In genomic region chr11:53567224-53568014, GRCm38 (mm10) we compare ENCODE assay signal across 8 mouse cellular contexts. TPM values are rescaled to one million over a fixed set of nuclear protein-coding genes. Genes with fewer than 3 reads are reported as not detected.
A peak's percentile ranks its signal among the peaks of the same experiment; 100 is the strongest.
DNase-seq lines count a peak whose midpoint lies in the region; ATAC-seq and TF ChIP-seq lines count a peak whose summit lies in the region.

Gene Kif3a, plus strand, starts transcription at chr11:53567379.

- H3K27ac ChIP-seq in hindbrain, embryonic 13.5 days: peak within 1 kb of the TSS; percentile 93

- in situ Hi-C loops in Patski (cut with MboI; ENCODE audit: low pct_unique_long_range_greater_than_20kb): no loop called here

- CTCF ChIA-PET in Patski (lab: Charles Lee): interaction anchor here (0.9 to 1.5 kb wide), 4 partner anchors 16 to 60 kb away, joined by 3 to 6 read pairs (median 3); no protein-coding TSS in a partner anchor

- TF ChIP-seq CTCF in Patski (IDR thresholded peaks at IDR 0.05): no peak

- H3K9ac ChIP-seq in hindbrain, embryonic 13.5 days: peak within 1 kb of the TSS; percentile 92

- peak within 1 kb of the TSS; percentile 68 for H3K4me2 ChIP-seq in hindbrain, embryonic 13.5 days

- WGBS in hindbrain, embryonic 13.5 days: 1% methylated on average over 69 of the region's 69 CpGs

- DNase-seq in Patski (ENCODE audit: low read depth, low spot score): peak; percentile 73
- DNase-seq in cerebellum, postnatal 14 days: peak; percentile 96 to 97
- DNase-seq in frontal cortex, postnatal 14 days (ENCODE audit: low spot score in 2 of 2): peak; percentile 91 to 92
- peak; percentile 86 to 95 for DNase-seq in layer of hippocampus, postnatal 25 days (ENCODE audit: extremely low spot score in 1 of 2, low spot score in 1 of 2)
- DNase-seq in lung, postnatal 25 days (ENCODE audit: low spot score): peak; percentile 96
- peak; percentile 99 for DNase-seq in retina, embryonic 14.5 days (ENCODE audit: low spot score)
- peak; percentile 96 for DNase-seq in thymus, postnatal 4 days

- H3K9me3 ChIP-seq in hindbrain, embryonic 13.5 days: no peaks in the 10 kb centered on the region

- H3K27me3 ChIP-seq in Patski: no peaks in the 10 kb centered on the region
- H3K27me3 ChIP-seq in hindbrain, embryonic 13.5 days: no peaks in the 10 kb centered on the region

- peaks cover 20% of the 10 kb centered on the region for H3K36me3 ChIP-seq in hindbrain, embryonic 13.5 days

- ATAC-seq in Patski: peak; percentile 88
- ATAC-seq in hindbrain, embryonic 13.5 days (ENCODE audit: low FRiP score): peak; percentile 99

- H3K4me3 ChIP-seq in hindbrain, embryonic 13.5 days: peak within 1 kb of the TSS; percentile 87

- peaks cover 31% of the 10 kb centered on the region for H3K4me1 ChIP-seq in hindbrain, embryonic 13.5 days (replicated peaks)

- POLR2A ChIA-PET in Patski (lab: Charles Lee): interaction anchor here (0.8 kb wide), 1 partner anchor 55 kb away, joined by 4 read pairs; no protein-coding TSS in a partner anchor

RNA-seq across cellular contexts. Expression of gene Kif3a, which starts in this region (rescaled TPM):
- polyA plus RNA-seq in Patski (2021): 52.7 TPM
- polyA plus RNA-seq in hindbrain, embryonic 13.5 days (2015; fragmentation: Nextera tagmentation; extraction: Ambion mirVana): 275 and 285 TPM in 2 replicates
- total RNA-seq in layer of hippocampus, postnatal 25 days (2021): 100 to 1,000 TPM; 120 to 131 TPM

Comparison
In these comparisons a context has a peak if more than half of its experiments do, and no peak if none do; other contexts are left out.
1. Peak in every context shown above with its lines: DNase-seq, ATAC-seq, H3K4me3 ChIP-seq and H3K27ac ChIP-seq.